Mouse (Mus musculus) monocyte, adult 5-6 weeks (primary cell): ENCODE measurements around the gene Cygb. TPM values are rescaled to one million over a fixed set of nuclear protein-coding genes. Genes with fewer than 3 reads are reported as not detected.
A peak's percentile ranks its signal among the peaks of the same experiment; 100 is the strongest.
"Not testable (repeated sequence)": the region's sequence is repeated elsewhere in the genome, so short reads cannot be mapped to it uniquely, and the experiment has no call there.

Experiments used
- ATAC-seq: fragments of 153-309, 156-312 bp; replicated peaks from 2 replicates; pipeline ENCODE4 v1.8.0; 2017; ENCODE audit warnings: mild to moderate bottlenecking; ENCODE audit not compliant: low TSS enrichment, insufficient number of reproducible peaks, severe bottlenecking, poor library complexity, low FRiP score
- total RNA-seq: library from RNA; stranded (forward); fragments of 200-1000, 200-491, 200-594 nt; gene quantifications from 3 replicates; pipeline ENCODE4 v1.2.3, GENCODE M21; 2017

Cygb gene
- total RNA-seq, 1 experiment from 2014 or later: not detected

DNA sequence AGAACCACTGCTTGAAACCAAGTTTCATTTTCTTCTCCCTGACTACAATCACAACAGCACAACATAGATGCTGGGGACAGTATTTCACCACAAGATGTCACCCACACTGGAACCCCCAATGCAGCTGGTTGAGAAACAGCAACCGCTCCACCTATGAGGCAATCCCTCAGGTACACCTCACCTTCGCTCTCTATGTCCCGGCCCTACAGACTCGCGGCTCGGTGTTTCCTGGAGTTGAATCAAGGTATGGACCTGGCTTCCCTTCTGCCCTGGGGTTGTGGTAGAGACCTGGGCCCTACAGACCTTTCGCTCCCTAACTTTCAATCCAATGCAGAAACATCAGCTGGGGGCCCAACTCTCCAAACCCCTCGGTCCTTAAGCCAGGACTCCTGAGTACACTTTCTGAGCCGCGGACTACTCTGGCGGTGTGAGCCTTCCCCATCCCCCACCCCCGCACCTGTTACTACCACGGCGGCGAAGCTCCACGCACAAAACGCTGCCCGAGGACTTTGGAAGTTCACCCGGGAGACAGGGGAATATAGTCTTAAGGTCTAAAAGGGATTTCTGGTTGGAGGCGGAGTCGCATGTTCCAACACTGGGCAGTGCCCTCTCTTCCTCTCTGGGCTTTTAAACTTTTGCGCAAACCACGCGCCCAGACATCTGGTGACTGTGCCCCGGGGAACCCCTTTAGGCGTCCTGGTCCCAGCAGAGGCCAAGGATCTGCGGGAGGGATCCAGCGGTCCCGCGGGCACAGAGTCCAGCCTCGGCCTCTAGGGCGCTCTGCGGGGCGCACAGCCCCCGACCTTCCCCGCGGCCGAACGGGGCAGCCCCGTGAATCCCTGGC lies 30.6 kb downstream of the Cygb start:
- ATAC-seq: 0 out of 2 replicates have a peak, but pooled peaks have one; percentile 3

DNA sequence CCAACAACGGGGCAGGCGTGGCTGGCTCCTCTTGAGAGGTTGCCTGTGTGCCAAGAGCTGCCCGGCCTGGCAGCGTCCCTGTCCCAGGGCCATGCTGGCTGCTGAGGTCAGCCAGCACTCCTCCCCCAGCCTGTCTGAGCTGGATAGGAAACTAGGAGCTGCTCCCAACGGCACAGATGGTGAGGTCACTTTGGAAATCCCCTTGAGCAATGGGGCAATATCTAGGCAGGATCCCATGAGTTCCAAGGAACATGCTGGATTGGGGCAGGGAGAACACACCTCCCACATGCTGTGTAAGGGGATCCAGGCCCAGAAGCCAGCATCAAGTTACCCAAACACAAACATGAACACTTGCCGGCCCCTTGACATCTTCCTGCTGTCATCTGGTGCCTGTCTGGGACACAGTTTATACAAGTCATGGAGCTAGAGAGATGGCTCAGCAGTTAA lies 32.8 kb downstream of the Cygb start:
- ATAC-seq: no peak

DNA sequence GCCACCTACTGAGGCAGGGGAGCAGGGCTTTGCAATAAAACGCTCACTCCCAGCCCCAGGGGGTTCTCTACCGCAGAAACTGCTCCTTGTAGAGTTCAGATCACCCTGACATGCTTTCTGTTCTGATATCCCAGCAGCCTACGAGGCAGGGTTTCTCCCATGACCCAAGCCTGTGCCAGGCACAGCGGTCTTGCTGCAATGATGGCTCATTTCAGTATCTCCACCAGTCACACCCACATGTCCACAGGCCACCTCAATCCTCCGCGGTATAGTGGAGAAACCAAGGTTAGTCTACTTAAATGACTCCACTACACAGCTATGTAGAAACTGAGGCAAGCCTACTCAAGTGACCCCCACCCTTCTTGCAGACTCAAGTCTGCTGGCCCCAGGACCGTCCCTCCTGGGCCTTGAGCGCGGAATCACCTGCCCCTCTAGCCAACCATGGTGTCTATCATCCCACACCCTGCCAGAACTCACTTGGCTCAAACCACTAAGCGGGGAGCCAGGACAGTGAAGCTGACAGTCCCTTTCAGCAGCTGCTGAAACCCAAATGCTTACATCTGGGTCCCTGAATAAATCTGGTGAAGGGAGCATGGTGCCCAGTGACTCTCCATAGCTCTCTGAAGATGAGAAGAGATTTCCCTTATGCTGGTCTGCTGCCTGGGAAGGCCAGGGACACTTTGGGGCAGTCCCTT lies 33.4 kb downstream of the Cygb start:
- ATAC-seq: no peak

DNA sequence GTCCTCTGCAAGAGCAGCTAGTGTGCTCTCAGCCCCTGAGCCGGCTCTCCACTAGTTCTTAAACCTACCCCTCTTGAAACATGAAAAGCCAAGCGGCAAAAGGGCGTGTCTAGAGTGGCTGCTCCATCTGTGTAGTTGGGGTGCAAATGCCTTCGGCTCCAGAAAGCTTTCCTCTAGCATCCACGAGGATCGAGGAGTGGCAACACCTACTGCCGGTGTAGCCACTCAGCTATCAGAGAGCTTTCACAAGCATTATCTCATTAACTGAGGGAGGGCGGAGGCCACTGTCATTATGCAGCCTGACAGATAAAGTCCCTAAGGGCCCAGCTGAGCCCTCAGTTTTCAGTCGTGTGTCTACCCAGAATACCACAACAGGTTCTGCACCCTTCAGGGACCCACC lies 34.0 kb downstream of the Cygb start:
- no peak for ATAC-seq

DNA sequence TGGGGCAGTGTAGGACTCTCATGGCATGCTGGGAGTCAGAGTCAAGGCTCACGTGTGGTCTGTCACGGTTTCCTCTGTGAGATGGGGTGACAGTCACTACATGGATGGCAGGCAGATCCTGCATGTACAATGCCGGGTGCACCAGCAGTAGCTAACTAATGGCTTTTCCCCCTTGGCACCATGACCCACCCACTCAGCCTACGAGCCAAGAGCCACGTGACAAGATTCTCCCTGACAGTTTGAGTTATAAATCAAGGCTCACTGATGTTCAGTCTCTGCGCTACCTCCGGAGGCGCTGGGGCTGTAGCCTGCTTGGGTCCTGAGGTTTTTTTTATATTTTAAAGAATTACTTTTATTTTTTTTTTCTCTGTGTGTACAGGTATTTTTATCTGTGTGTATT lies 34.6 kb downstream of the Cygb start:
- no peak for ATAC-seq

DNA sequence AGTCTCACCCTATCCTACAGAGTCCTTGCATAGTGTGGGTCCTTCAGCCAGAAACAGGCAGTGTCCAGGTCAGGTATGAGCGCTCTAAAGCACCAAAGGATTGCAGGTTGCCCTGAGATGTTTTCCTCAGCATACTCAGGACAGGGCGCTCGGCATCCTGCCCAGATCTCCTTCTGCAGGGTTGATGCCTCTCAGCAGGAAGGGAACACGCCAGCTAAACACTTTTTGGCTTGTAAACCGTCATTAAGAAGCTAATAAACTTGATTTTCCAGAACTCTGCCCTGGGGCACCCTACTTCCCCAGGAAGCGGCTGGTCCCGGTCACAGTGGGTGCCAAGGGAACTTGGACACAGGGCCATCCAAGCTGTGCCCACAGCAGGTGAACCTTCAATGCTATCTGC lies 35.0 kb downstream of the Cygb start:
- no peak for ATAC-seq

DNA sequence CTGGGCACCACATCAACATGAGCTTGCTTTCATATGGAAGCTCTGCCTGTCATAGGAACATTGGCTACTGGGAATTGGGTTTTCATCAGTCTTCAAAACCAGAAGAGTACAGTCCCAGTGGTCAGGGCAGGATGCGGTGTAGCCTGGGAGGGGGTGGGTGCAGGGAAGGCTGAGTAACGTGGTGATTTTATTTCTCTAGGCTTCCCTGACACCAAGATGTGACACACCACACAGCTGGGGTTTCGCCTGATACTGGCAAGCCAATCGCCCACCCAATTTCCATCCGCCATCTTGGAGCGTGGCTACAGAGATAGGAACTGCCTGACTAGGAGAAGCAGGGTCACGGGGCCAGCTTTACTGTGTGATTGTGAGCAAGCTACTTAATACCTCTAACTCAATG lies 35.4 kb downstream of the Cygb start:
- ATAC-seq: no peak

DNA sequence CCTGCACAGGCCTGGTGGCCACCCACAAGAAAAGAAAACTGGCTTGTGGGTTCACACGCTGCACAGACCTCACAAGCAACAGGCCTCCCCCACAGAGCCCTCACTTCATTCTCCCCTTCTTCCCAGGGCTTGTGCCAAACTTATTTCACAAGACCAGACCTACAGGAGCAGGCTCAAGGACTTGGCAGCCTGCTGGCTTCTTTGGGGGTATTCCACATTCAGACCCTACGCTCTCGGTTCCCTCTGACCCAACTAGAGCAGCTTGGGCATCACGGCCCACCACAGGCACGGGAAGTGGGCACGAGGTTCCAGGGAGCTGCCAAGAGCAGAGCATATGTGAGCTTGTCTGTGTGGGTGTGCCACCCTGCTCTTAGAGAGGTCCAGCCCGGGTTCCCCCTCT lies 36.5 kb downstream of the Cygb start:
- ATAC-seq: no peak

DNA sequence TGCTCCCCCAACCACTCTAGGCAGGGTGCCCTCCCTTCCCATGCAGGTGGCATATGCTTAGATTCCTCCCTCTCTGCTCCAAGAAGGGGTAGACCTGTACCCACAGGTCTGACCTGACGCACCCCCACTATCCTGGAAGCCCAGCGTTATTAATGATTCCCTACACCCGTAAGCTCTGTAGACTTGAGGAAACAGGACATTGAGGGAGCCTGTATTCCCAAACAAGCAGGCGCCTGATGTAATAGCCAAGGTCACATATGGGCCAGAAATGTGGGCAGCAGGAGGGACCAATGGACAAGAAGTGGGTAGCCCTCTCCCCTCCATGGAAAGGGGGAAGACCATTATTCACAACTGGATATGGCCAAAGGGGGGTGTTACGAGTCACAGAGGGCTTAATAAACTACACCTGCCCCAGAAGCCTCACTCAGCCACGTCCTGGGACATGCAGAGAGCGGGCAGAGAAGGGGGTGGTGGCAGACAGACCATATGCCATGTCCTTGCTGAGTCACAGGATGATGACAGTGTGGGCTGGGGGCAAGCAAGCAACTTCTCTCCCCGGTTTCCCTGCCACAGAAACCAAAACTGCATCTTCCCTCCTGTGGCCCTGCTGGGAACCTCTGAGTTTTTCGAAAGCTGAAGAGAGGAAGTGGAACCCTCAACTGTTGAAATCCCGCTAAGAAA lies 37.5 kb downstream of the Cygb start:
- peak; percentile 63 for ATAC-seq

DNA sequence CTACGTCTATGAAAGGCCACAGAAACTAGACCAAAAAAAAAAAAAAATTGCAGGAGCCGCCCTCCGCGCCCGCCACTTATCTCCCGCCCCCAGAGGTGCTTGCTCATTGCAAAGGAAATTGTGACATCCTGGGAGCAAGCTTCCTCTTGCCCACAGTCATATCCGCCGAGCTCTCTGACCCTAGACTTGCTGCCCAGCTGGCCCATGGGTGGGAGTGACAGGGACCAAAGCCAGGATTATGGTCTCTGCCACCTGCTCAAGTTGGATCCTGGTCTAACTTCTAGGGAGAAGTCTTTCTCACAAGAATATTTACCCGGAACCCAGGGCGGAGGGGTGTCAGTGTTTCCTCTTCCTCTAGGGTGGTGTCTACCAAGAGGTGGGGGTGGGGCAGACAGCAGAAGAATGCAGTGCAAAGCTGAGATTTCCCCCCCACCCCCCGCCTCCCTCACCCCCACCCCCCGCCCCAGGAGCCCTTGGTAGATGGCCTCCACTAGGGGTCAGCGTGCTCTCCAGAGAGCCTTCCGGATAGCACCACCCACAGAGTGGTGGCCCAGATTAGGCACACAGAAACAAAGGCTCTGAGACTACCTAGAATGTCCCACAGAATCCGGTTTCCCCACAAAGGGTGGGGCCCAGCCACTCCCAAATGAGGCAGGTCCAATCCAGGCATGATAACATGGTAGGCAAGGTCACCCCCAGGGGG lies 38.2 kb downstream of the Cygb start:
- ATAC-seq: peak; percentile 64

DNA sequence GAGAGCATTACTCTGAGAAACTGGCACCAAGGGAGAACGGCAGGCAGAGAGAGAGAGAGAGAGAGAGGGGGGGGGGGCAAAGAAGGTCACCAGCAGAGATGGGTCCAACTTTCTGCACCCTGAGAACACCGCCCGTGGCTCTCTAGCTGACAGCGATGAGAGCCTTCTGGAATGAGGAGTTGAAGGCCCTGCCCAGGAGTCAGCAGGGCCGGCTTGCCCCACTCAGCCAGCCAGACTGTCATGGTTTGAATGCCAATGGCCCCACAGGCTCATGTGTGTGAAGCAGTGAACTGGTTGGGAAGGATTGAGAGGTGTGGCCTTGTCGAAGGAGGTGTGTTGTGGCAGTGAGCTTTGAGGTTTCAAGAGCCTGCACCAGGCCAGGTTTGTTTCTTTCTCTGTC lies 40.9 kb downstream of the Cygb start:
- ATAC-seq: no peak

DNA sequence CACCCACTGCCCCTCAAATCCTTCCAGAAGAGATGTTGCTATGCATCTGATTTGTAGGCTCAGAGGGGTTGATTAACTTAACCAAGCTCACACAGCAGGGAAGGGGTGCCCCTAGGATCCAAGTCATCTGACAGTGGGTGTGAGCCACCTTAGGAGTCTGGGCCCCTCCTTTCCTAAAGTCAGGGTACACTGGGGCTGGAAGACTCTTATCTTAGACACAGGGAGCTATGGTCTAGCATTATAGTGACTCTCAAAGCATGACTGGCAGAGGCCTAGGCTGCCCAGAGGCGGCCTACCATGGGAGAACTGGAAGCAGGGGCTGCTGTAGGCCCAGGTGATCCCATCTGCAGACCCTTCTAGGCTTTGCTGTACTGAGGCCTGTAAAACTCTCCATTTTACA lies 41.6 kb downstream of the Cygb start:
- ATAC-seq: no peak

DNA sequence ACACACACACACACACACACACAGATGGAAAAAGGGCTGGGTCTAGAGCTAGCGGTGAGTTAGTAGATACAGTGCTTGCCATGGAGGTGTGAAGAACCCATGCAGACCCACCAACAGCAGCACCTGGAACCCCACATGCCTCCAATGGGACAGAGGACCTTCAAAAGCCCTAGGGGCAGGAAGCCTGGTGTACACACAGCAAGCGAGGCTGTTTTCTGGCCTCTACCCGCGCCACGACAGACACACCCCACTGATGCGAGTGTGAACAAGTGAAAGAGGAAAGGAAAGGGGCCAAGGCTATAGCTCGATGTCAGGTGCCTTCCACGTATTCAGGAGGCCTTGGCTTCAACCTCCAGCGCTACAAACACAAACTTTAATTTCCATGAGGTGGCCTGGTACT lies 42.2 kb downstream of the Cygb start:
- ATAC-seq: no peak

DNA sequence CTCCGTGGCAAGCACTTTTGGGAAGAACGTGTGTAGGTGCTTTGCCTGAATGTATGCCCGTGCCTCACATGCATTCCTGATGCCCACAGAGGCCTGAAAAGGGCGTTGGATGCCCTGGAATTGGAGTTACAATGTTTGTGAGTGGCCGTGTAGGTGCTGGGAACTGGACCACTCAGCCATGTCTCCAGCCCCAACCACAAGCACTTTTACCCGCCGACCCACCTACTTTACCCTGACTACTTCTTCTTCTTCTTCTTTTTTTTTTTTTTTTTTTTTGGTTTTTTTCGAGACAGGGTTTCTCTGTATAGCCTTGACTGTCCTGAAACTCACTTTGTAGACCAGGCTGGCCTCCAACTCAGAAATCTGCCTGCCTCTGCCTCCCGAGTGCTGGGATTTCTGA lies 42.9 kb downstream of the Cygb start:
- not testable (repeated sequence) for ATAC-seq

DNA sequence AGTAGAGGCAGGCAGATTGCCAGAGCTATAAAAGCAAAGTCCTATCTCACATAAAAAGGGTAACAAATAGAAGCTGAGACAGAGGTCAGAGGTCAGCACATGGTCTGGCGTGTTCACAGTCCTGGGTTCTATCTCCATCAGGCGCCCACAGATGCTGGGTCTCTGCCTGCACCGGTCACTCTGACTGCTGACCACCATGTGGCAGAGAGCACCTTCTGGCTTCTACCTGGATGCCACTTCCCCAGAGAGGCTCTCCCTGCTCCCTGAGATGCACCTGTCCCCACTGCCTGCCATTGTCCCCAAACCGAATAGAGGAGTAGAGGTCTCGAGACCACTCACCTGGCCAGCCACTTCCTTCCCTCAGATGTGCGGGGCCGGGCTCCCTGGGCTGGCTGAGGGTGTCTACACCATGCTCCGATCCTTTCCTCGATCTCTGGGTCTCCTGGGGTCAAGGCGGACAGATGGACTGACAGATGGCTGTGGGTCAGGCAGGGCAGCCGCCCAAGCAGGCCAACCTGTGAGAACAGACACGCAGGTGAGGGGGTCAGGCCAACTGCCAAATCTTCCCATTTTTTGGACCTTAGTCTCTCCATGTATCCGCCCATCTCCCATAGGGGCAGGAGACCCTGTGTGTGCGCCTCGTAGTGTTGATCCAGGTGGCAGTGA lies 44.0 kb downstream of the Cygb start:
- no peak for ATAC-seq

DNA sequence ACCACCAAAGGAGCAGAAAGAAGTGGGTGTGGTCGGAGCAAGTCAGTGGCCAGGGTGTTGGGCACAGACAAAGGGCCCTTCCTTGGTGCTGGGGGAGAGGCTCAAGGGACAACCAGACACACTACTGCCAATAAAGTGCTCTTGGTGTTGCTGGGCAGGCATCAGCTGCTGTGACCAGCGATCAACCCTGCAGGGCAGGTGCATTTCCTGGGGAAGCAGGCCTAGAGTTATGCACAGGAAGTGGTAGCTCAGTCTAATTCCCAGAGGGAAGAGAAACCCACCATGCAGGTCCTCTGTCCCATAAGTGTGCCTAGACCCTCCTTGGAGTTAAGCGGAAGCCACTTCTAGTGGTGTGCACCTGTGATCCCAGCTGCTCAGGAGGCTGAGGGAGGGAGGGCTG lies 46.4 kb downstream of the Cygb start:
- no peak for ATAC-seq

DNA sequence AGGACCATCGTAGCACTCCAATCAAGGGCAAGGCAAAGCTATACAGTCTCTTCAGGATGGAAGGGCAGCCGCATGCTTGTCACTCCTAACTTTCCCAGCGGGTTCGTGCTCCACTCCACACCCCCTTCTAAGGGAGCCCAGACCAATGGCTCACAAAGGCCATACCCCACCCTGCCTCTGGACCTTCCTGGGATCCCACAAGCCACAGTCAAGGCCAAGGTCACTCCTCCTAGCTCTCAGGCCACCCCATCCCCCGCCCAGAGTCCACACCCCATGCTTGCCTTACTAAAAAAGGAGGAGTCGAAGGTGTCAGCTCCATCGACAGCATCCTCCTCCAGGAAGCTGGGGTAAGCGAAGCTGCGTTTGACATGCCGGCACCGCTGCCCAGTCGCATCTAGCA lies 50.0 kb downstream of the Cygb start:
- no peak for ATAC-seq

DNA sequence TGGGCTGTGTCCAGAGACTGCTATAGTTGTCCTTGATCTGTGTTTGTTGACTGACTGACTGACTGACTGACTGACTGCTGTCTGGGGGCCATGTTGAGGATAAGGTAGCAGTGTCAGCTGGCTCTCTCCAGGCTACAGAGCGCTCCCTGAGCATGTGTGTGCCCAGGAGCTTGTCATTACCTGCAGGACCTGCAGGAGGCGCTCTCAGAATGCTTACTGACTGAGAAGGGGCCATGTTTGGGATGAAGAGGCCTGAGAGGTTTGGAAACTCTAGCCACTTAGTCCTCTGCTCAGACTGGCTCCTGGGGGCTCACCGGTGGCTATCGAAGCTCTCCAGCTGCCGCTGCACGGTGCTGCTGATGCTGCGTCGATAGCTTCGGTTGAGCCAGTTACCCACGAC lies 50.8 kb downstream of the Cygb start:
- peak; percentile 41; the same call in 1 of the 2 replicates for ATAC-seq

DNA sequence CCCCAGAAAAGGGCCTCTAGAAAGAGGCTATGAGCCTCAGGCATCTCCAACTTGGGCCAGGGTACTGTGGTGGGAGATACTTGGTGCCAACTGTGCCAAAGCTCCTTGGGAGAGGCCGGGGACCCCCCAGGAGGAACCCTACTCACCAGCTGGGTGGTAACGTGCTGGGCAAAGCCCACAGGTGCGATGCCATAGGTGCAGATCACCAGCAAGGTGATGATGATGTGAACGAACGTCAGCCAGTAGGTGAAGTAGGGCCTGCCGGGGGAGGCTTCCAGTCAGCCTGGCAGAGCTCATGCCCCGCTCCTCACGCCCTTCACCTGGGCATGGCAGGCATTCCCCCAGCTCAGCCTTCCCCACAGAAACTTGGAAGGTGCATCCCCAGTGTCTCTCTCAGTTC lies 52.1 kb downstream of the Cygb start:
- ATAC-seq: no peak
